Mouse (Mus musculus): Measurements from ENCODE around the gene Sergef. TPM values are rescaled to one million over a fixed set of nuclear protein-coding genes. Genes with fewer than 3 reads are reported as not detected.

The Sergef gene
- polyA plus RNA-seq, 1 experiment from 2014 or later = 16.8 TPM

DNA sequence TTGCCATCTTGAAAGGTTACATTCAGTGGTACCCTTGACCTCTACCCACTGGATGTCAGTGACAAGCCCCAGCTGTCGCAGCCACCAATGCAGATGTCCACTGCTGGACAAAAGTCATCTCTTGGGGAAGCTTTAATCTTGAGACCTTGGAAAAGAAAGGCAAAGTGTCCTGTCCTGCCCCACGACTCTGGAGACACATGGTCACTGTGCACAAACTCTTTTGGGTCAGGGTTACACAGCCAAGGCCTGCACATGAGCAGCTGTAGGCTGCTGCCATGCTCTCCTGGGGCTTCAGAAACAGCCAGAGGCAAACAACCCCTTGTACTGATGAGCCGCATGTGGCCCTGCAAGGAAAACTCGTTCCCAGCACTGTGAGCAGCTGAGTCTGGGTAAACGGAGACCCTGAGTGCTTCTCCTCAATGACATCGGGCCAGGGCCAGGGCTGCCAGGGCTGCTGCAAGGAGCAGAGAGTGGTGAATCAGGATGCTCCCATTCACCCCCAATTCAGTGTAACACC lies 27.1 kb downstream of the Sergef start:
- no peak overlapping the region for H3K4me3 ChIP-seq (ENCODE audit: low read depth, low read length)

DNA sequence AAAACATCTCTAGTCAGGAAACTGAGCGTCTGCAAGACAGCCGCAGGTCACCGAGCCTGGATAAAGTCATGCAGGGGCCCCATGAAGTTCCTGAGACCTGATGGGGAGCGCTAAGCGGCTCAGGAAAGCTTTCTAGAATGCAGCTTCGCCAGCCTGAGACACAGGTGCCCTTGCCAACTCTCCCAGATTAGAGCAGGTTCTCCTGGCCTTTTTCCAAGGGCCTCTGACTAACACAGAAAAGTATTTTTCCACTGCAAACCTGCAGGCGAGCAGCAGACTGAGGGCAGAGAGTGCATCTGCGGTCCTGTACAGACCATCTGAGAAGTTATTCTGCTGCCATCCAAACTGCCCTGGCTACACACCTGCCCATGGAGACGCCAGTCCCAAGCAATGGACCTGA lies 27.6 kb downstream of the Sergef start:
- H3K27ac ChIP-seq (ENCODE audit: low read depth) = no peak overlapping the region

More for the DNA sequence above, 27.1 kb downstream of the Sergef start:
- 73% methylated on average over 6 of the region's 6 CpGs for WGBS
- Histone ChIP-seq H3K36me3 (ENCODE audit: control insufficient read depth, insufficient read depth, low read length) (no peaks in the 10 kb centered on the region; the same call in 1 of the 2 replicates), H3K27me3 (replicated peaks; ENCODE audit: control insufficient read depth, insufficient read depth, low read length) (no peaks in the 10 kb centered on the region), H3K27ac (ENCODE audit: low read depth) (no peak overlapping the region), H3K9me3 (ENCODE audit: control insufficient read depth, low read length) (no peaks in the 10 kb centered on the region), H3K9ac (ENCODE audit: low read length) (no peak overlapping the region), H3K4me2 (ENCODE audit: low read length) (no peak overlapping the region), H3K4me1 (replicated peaks; ENCODE audit: control insufficient read depth, insufficient read depth, low read length) (no peaks in the 10 kb centered on the region)
- DNase-seq (ENCODE audit: low spot score) (no peak), ATAC-seq (replicated peaks; ENCODE audit: low FRiP score, low TSS enrichment, low read depth) (no peak)

DNA sequence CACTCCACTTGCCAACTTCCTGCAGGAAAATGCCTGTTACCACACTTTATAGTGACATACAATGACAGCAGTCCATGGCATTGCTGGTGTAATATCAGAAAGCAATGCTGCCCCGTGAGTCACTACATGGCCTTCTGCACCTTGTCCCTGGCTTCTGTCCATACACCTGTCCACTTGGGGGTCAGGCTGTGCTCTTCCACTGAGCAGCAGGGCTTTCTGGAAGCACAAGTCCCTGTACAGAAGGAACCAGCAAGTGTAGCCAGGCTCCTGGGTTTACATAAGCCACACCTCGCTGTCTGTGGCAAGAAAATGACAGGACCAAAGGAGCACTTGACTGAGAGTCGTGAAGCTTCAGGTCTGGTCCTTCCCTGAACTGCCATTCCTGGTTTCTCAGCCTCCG lies 30.3 kb downstream of the Sergef start:
- ATAC-seq (replicated peaks; ENCODE audit: low FRiP score, low TSS enrichment, low read depth) (no peak), DNase-seq (ENCODE audit: low spot score) (no peak)
- no peak overlapping the region for H3K4me2 ChIP-seq (ENCODE audit: low read length)
- 82% methylated on average over 4 of the region's 4 CpGs for WGBS
- H3K27ac ChIP-seq (ENCODE audit: low read depth) = no peak overlapping the region
- peaks cover under 1% of the 10 kb centered on the region; the same call in 1 of the 2 replicates for H3K36me3 ChIP-seq (ENCODE audit: control insufficient read depth, insufficient read depth, low read length)
- H3K4me3 ChIP-seq (ENCODE audit: low read depth, low read length) = no peak overlapping the region
- H3K9ac ChIP-seq (ENCODE audit: low read length) = no peak overlapping the region
- no peaks in the 10 kb centered on the region for H3K4me1 ChIP-seq (replicated peaks; ENCODE audit: control insufficient read depth, insufficient read depth, low read length)
- no peaks in the 10 kb centered on the region for H3K9me3 ChIP-seq (ENCODE audit: control insufficient read depth, low read length)
- no peaks in the 10 kb centered on the region for H3K27me3 ChIP-seq (replicated peaks; ENCODE audit: control insufficient read depth, insufficient read depth, low read length)

More for the DNA sequence above, 27.6 kb downstream of the Sergef start:
- no peaks in the 10 kb centered on the region; the same call in 1 of the 2 replicates for H3K36me3 ChIP-seq (ENCODE audit: control insufficient read depth, insufficient read depth, low read length)
- H3K9ac ChIP-seq (ENCODE audit: low read length) = no peak overlapping the region
- no peak overlapping the region for H3K4me3 ChIP-seq (ENCODE audit: low read depth, low read length)
- no peaks in the 10 kb centered on the region for H3K9me3 ChIP-seq (ENCODE audit: control insufficient read depth, low read length)
- no peak for DNase-seq (ENCODE audit: low spot score)
- H3K4me1 ChIP-seq (replicated peaks; ENCODE audit: control insufficient read depth, insufficient read depth, low read length) = no peaks in the 10 kb centered on the region
- no peaks in the 10 kb centered on the region for H3K27me3 ChIP-seq (replicated peaks; ENCODE audit: control insufficient read depth, insufficient read depth, low read length)
- H3K4me2 ChIP-seq (ENCODE audit: low read length) = no peak overlapping the region
- WGBS = 81% methylated on average over 9 of the region's 9 CpGs
- ATAC-seq (replicated peaks; ENCODE audit: low FRiP score, low TSS enrichment, low read depth) = no peak

DNA sequence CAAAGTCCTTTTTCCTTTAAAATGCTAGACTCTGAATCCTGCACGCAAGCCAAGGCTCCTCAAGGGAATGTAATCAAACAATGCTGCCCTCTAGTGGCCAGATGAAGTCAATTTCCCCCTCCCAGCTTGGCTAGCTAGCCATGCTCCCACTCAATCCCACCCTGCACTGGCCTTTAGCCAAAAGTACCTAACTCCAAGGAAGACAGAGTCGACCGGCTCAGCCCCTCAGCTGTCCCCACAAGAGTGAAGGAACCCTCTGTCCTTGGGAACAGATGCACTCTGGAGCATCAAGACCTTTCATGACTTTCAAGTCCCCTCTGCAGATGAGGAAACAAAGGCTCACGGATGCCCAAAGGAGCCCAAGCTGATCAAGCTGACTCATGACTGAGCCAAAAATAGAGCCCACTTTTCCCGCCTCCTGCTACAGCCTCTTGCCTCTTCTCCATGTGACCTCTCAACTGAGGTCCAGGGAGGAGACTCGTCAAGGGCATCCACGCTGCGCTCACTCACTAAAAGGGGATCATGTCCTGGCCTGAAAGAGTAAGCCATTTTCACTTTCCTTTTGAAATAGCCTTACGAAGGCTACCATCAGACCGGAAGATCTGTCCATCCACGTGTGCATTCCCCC lies 32.1 kb downstream of the Sergef start:
- Histone ChIP-seq H3K4me3 (ENCODE audit: low read depth, low read length) (no peak overlapping the region), H3K9ac (ENCODE audit: low read length) (no peak overlapping the region), H3K36me3 (ENCODE audit: control insufficient read depth, insufficient read depth, low read length) (peaks cover 5% of the 10 kb centered on the region; the same call in 1 of the 2 replicates), H3K27me3 (replicated peaks; ENCODE audit: control insufficient read depth, insufficient read depth, low read length) (no peaks in the 10 kb centered on the region), H3K4me1 (replicated peaks; ENCODE audit: control insufficient read depth, insufficient read depth, low read length) (no peaks in the 10 kb centered on the region), H3K27ac (ENCODE audit: low read depth) (no peak overlapping the region), H3K9me3 (ENCODE audit: control insufficient read depth, low read length) (no peaks in the 10 kb centered on the region), H3K4me2 (ENCODE audit: low read length) (no peak overlapping the region)
- ATAC-seq (replicated peaks; ENCODE audit: low FRiP score, low TSS enrichment, low read depth) (peak; percentile 44; the same call in 1 of the 2 replicates), DNase-seq (ENCODE audit: low spot score) (peak; percentile 84)
- WGBS = 53% methylated on average over 11 of the region's 11 CpGs

DNA sequence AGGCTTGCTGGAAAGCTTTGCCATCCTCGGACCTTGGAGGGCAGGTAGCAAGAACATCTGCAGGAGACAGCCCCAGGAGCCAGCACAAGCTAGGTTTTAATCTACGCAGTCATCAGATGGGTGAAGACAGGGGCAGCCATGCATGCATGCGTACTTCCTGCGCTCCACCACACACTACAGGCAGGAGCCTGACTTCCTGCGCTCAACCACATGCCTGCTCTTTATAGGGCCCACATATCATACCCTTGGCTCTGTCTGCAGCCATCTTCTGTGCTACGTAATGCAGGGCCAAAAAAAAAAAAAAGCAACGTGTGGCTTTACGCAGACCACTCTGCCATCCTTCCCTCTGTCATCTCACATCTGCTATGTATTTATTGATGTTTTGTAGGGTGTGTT lies 32.6 kb downstream of the Sergef start:
- no peaks in the 10 kb centered on the region for H3K4me1 ChIP-seq (replicated peaks; ENCODE audit: control insufficient read depth, insufficient read depth, low read length)
- no peaks in the 10 kb centered on the region for H3K27me3 ChIP-seq (replicated peaks; ENCODE audit: control insufficient read depth, insufficient read depth, low read length)
- 63% methylated on average over 8 of the region's 8 CpGs for WGBS
- no peak for ATAC-seq (replicated peaks; ENCODE audit: low FRiP score, low TSS enrichment, low read depth)
- H3K9ac ChIP-seq (ENCODE audit: low read length) = no peak overlapping the region
- no peaks in the 10 kb centered on the region for H3K9me3 ChIP-seq (ENCODE audit: control insufficient read depth, low read length)
- H3K4me2 ChIP-seq (ENCODE audit: low read length) = no peak overlapping the region
- DNase-seq (ENCODE audit: low spot score) = peak; percentile 54
- H3K36me3 ChIP-seq (ENCODE audit: control insufficient read depth, insufficient read depth, low read length) = peaks cover 5% of the 10 kb centered on the region; the same call in 1 of the 2 replicates
- no peak overlapping the region for H3K4me3 ChIP-seq (ENCODE audit: low read depth, low read length)
- no peak overlapping the region for H3K27ac ChIP-seq (ENCODE audit: low read depth)

DNA sequence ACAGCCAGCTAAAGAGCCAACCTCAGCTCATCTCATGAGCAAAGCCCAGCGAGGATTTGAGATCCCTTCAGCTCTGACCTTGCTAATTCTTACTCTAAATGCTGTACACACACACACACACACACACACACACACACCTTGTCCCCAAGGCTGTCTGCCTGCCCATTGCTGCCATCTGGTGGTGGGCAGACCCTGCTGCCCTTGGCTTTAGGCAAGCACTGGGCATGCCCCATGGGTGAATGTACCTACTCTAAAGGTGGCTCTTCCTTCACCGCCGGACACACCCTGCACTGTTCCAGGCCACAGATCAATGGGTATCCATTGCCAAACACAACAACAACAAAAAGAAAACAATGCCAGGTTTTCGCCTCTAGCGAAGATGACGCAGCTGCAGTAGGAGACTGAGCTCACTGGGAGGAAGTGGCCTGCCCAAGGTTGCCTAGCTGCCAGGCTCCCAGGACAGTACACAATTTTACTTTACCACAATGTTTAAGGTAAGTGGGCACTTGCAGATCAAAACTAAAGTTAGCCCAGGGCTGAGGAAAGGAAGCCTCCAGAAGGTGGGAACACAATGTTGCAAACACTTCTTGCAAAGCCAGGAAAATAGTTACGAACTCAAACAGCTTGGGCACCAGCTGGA lies 33.1 kb downstream of the Sergef start:
- no peaks in the 10 kb centered on the region for H3K9me3 ChIP-seq (ENCODE audit: control insufficient read depth, low read length)
- WGBS = 80% methylated on average over 7 of the region's 7 CpGs
- H3K27me3 ChIP-seq (replicated peaks; ENCODE audit: control insufficient read depth, insufficient read depth, low read length) = no peaks in the 10 kb centered on the region
- H3K4me2 ChIP-seq (ENCODE audit: low read length) = no peak overlapping the region
- peaks cover 5% of the 10 kb centered on the region; the same call in 1 of the 2 replicates for H3K36me3 ChIP-seq (ENCODE audit: control insufficient read depth, insufficient read depth, low read length)
- DNase-seq (ENCODE audit: low spot score) = peak; percentile 74
- H3K4me1 ChIP-seq (replicated peaks; ENCODE audit: control insufficient read depth, insufficient read depth, low read length) = no peaks in the 10 kb centered on the region
- H3K27ac ChIP-seq (ENCODE audit: low read depth) = no peak overlapping the region
- H3K9ac ChIP-seq (ENCODE audit: low read length) = no peak overlapping the region
- no peak for ATAC-seq (replicated peaks; ENCODE audit: low FRiP score, low TSS enrichment, low read depth)
- H3K4me3 ChIP-seq (ENCODE audit: low read depth, low read length) = no peak overlapping the region

DNA sequence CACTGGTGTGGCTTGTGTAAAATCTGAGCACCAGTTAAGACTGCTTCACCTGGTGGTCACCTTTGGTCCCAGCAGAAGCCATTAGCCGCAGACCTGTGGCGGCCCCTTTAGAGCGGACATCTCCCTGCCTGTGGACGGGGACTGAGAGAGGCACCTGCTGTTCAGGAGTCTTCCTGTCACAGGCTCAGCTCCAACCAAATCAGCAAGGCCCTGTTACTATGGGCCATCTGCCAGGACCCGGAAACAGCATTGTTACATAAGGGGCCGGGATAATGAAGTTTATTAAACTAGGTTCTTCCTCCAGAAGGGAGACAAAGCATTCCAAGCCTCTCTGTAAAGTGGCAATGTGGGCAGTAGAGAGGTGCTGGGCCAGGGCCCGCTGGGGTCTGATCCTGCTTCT lies 36.6 kb downstream of the Sergef start:
- H3K27me3 ChIP-seq (replicated peaks; ENCODE audit: control insufficient read depth, insufficient read depth, low read length) = no peaks in the 10 kb centered on the region
- H3K9ac ChIP-seq (ENCODE audit: low read length) = no peak overlapping the region
- 76% methylated on average over 7 of the region's 7 CpGs for WGBS
- H3K9me3 ChIP-seq (ENCODE audit: control insufficient read depth, low read length) = no peaks in the 10 kb centered on the region
- no peak overlapping the region for H3K4me3 ChIP-seq (ENCODE audit: low read depth, low read length)
- H3K27ac ChIP-seq (ENCODE audit: low read depth) = no peak overlapping the region
- H3K4me1 ChIP-seq (replicated peaks; ENCODE audit: control insufficient read depth, insufficient read depth, low read length) = no peaks in the 10 kb centered on the region
- no peak for ATAC-seq (replicated peaks; ENCODE audit: low FRiP score, low TSS enrichment, low read depth)
- H3K36me3 ChIP-seq (ENCODE audit: control insufficient read depth, insufficient read depth, low read length) = peaks cover 5% of the 10 kb centered on the region; the same call in 1 of the 2 replicates
- H3K4me2 ChIP-seq (ENCODE audit: low read length) = no peak overlapping the region
- no peak for DNase-seq (ENCODE audit: low spot score)

DNA sequence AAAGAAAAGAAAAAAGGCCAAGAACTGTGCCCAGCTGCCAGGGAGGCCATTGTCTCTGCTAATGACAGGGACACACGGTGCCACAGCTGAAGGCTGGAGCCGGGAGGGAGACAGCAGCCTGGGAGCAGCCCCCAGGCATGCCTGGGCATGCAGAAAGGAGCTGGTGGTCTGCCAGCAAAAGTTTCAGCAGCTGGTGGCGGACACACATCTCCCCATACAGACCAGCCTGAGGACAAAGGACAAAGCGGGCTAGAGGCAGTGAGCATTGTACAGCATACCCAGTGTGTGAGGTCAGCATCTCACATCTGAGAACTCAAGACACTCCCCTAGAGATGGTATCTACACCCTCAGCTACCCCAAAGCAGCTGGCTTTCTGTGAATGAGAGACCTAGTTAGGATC lies 37.5 kb downstream of the Sergef start:
- 68% methylated on average over 4 of the region's 4 CpGs for WGBS
- DNase-seq (ENCODE audit: low spot score) (no peak), ATAC-seq (replicated peaks; ENCODE audit: low FRiP score, low TSS enrichment, low read depth) (no peak)
- no peak overlapping the region for H3K4me3 ChIP-seq (ENCODE audit: low read depth, low read length)
- no peak overlapping the region for H3K27ac ChIP-seq (ENCODE audit: low read depth)
- H3K9me3 ChIP-seq (ENCODE audit: control insufficient read depth, low read length) = no peaks in the 10 kb centered on the region
- H3K36me3 ChIP-seq (ENCODE audit: control insufficient read depth, insufficient read depth, low read length) = peaks cover 5% of the 10 kb centered on the region; the same call in 1 of the 2 replicates
- H3K27me3 ChIP-seq (replicated peaks; ENCODE audit: control insufficient read depth, insufficient read depth, low read length) = no peaks in the 10 kb centered on the region
- no peak overlapping the region for H3K4me2 ChIP-seq (ENCODE audit: low read length)
- H3K9ac ChIP-seq (ENCODE audit: low read length) = no peak overlapping the region
- H3K4me1 ChIP-seq (replicated peaks; ENCODE audit: control insufficient read depth, insufficient read depth, low read length) = no peaks in the 10 kb centered on the region
